Mouse (Mus musculus): ENCODE measurements around the gene Rhox1. TPM values are rescaled to one million over a fixed set of nuclear protein-coding genes. Genes with fewer than 3 reads are reported as not detected.
"Not testable (repeated sequence)": the region's sequence is repeated elsewhere in the genome, so short reads cannot be mapped to it uniquely, and the experiment has no call there.

Gene Rhox1
- total and polyA plus RNA-seq, 2 experiments: not detected

DNA sequence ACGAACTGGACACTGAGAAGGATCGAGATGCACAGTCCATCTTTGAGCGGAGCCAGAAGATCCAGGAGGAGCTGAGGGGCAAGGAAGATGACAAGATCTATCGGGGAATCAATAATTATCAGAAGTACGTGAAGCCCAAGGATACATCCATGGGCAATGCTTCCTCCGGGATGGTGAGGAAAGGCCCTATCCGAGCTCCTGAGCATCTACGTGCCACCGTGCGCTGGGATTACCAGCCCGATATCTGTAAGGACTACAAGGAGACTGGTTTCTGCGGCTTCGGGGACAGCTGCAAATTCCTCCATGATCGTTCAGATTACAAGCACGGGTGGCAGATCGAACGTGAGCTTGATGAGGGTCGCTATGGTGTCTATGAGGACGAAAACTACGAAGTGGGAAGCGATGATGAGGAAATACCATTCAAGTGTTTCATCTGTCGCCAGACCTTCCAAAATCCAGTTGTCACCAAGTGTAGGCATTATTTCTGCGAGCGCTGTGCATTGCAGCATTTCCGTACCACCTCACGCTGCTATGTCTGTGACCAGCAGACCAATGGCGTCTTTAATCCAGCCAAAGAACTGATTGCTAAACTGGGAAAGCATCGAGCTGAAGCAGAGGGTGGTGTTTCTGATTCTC is 30.2 kb downstream of the Rhox1 start:
- peak overlapping the region; percentile 99 for H3K4me3 ChIP-seq (ENCODE audit: insufficient read depth, low read depth, low read length)
- 9% methylated on average over 28 of the region's 28 CpGs for WGBS
- no peak for DNase-seq (ENCODE audit: extremely low read depth, low read depth, low spot score)
- peaks cover 5% of the 10 kb centered on the region for H3K4me1 ChIP-seq (ENCODE audit: control insufficient read depth, insufficient read depth, low read length)
- no peaks in the 10 kb centered on the region for H3K27me3 ChIP-seq (ENCODE audit: control insufficient read depth, insufficient read depth, low read length)
- no peak overlapping the region for H3K27ac ChIP-seq (replicated peaks; ENCODE audit: insufficient read depth, low read depth, low read length)
- TF ChIP-seq CTCF (IDR thresholded peaks at IDR 0.05; ENCODE audit: low read depth, low read length) (no peak), POLR2A (IDR thresholded peaks at IDR 0.05; ENCODE audit: extremely low read depth, insufficient read depth, low read length) (no peak)
- H3K79me2 ChIP-seq (ENCODE audit: control insufficient read depth, insufficient read depth, low read length): no peaks in the 10 kb centered on the region; the same call in 1 of the 2 replicates
- no peaks in the 10 kb centered on the region; the same call in 1 of the 2 replicates for H3K36me3 ChIP-seq (ENCODE audit: control insufficient read depth, insufficient read depth, low read length)
- peak overlapping the region; percentile 78 for H3K9ac ChIP-seq (ENCODE audit: low read depth, low read length)

DNA sequence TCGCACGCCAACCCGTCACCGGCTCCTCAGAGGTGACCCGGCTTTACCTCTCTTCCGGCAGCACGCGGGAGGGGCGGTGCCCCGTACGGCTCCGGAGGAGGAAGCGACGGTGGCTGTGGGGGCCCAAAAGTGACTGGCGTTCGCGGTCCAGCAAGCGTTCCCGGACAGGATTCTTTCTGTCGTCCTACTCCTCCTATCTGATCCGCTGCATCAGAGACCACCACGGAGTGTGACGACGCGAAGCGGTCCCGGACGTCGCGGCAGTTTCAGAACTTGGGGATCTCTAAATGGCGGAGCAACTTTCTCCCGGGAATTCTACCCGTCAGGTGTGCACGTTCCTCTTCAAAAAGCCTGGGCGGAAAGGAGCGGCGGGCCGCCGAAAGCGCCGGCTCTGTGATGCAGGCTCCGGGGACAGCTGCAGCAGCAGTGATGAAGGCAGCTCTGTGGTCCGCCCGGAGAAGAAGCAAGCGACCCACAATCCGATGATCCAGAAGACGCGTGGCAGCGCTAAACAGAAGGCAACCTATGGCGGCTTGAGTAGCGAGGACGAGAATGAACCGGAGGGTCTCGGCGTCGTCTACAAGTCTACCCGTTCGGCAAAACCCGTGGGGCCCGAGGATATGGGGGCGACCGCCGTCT is 30.8 kb downstream of the Rhox1 start, which contains the start of the genes Ndufa1 and Rnf113a1:
Ndufa1 (minus strand) TSS at position 59 of the 639 bp plus-strand sequence.
Rnf113a1 (plus strand) TSS at position 141 of the 639 bp plus-strand sequence.
- TF ChIP-seq POLR2A (IDR thresholded peaks at IDR 0.05; ENCODE audit: extremely low read depth, insufficient read depth, low read length): no peak
- no peak for TF ChIP-seq CTCF (IDR thresholded peaks at IDR 0.05; ENCODE audit: low read depth, low read length)
- no peaks in the 10 kb centered on the region; the same call in 1 of the 2 replicates for H3K36me3 ChIP-seq (ENCODE audit: control insufficient read depth, insufficient read depth, low read length)
- DNase-seq (ENCODE audit: extremely low read depth, low read depth, low spot score): peak; percentile 72
- H3K4me1 ChIP-seq (ENCODE audit: control insufficient read depth, insufficient read depth, low read length): peaks cover 5% of the 10 kb centered on the region
- H3K79me2 ChIP-seq (ENCODE audit: control insufficient read depth, insufficient read depth, low read length): no peaks in the 10 kb centered on the region; the same call in 1 of the 2 replicates
- peak within 1 kb of the TSS; percentile 99 for H3K4me3 ChIP-seq (ENCODE audit: insufficient read depth, low read depth, low read length)
- no peaks in the 10 kb centered on the region for H3K27me3 ChIP-seq (ENCODE audit: control insufficient read depth, insufficient read depth, low read length)
- WGBS: under 1% methylated on average over 63 of the region's 63 CpGs
- peak within 1 kb of the TSS; percentile 46 for H3K27ac ChIP-seq (replicated peaks; ENCODE audit: insufficient read depth, low read depth, low read length)
- H3K9ac ChIP-seq (ENCODE audit: low read depth, low read length): peak within 1 kb of the TSS; percentile 79

DNA sequence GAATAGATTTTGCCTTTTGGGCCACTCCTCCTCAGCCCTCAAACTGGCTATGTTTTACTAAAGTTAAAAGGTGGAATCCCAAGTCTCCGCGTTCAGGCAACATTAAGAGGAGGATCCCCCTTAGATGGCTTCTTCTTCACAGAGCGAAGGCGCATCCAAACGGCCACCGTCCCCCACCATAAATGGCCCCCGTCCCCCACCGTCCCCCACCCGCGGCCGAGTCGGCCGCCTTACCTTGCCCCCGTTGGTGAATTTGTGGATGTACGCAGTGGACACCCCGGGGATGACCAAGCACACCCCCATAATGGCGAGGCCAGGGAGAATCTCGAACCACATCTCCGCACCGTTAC is 31.3 kb downstream of the Rhox1 start:
- TF ChIP-seq POLR2A (IDR thresholded peaks at IDR 0.05; ENCODE audit: extremely low read depth, insufficient read depth, low read length) (no peak), CTCF (IDR thresholded peaks at IDR 0.05; ENCODE audit: low read depth, low read length) (no peak)
- Histone ChIP-seq H3K9ac (ENCODE audit: low read depth, low read length) (peak overlapping the region; percentile 79), H3K79me2 (ENCODE audit: control insufficient read depth, insufficient read depth, low read length) (no peaks in the 10 kb centered on the region; the same call in 1 of the 2 replicates), H3K4me1 (ENCODE audit: control insufficient read depth, insufficient read depth, low read length) (peaks cover 5% of the 10 kb centered on the region), H3K27me3 (ENCODE audit: control insufficient read depth, insufficient read depth, low read length) (no peaks in the 10 kb centered on the region), H3K4me3 (ENCODE audit: insufficient read depth, low read depth, low read length) (peak overlapping the region; percentile 99), H3K36me3 (ENCODE audit: control insufficient read depth, insufficient read depth, low read length) (no peaks in the 10 kb centered on the region; the same call in 1 of the 2 replicates), H3K27ac (replicated peaks; ENCODE audit: insufficient read depth, low read depth, low read length) (peak overlapping the region; percentile 46; the same call in 1 of the 2 replicates)
- no peak for DNase-seq (ENCODE audit: extremely low read depth, low read depth, low spot score)
- 1% methylated on average over 10 of the region's 20 CpGs for WGBS

DNA sequence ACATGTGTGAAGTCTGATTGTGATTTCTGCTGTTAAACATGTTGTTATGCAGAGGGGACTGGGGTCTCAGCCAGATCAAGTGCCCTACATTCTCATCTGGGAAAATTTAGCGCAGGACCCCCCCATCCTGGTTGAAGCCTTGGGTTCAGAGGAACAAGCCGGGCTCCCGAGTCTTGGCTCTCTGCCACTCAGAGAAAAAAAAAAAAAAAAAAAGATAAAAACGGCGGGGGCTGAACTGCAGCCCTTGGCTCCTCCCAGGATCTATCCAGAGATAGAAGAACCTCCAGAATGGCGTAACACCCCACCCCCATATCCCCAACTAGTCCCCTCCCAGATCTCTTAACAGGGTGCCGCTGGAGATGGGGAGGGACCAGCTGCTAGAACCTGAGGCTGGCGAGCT is 37.7 kb downstream of the Rhox1 start:
- WGBS: 51% methylated on average over 8 of the region's 8 CpGs
- not testable (repeated sequence) for H3K27ac ChIP-seq (replicated peaks; ENCODE audit: insufficient read depth, low read depth, low read length); H3K9ac ChIP-seq (ENCODE audit: low read depth, low read length); H3K36me3 ChIP-seq (ENCODE audit: control insufficient read depth, insufficient read depth, low read length); H3K4me1 ChIP-seq (ENCODE audit: control insufficient read depth, insufficient read depth, low read length); H3K27me3 ChIP-seq (ENCODE audit: control insufficient read depth, insufficient read depth, low read length); H3K79me2 ChIP-seq (ENCODE audit: control insufficient read depth, insufficient read depth, low read length); H3K4me3 ChIP-seq (ENCODE audit: insufficient read depth, low read depth, low read length); DNase-seq (ENCODE audit: extremely low read depth, low read depth, low spot score)

DNA sequence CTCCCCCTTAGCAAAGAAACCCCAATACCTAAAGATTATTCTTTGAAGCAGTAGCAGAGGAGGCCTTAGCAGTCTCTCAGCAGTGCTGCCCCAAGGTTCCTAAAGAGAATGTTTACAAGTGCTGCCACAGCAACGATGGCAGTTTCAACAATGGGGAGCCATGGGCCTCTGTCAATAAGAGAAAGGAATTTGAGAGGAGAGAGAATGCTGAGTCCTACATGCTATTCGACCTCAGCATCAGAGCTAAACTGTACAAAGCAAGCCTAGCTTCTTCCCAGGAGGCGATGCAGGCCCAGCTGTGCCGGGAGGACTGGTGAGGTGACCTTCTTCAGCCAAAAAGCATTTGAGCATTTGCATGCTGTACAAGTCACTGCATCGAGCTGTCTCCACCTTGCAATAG is 53.3 kb downstream of the Rhox1 start, which contains the start of gene Akap14:
Akap14 (minus strand) TSS at position 101 of the 400 bp plus-strand sequence.
- TF ChIP-seq POLR2A (IDR thresholded peaks at IDR 0.05; ENCODE audit: extremely low read depth, insufficient read depth, low read length): no peak
- H3K27ac ChIP-seq (replicated peaks; ENCODE audit: insufficient read depth, low read depth, low read length): no peak within 1 kb of the TSS
- no peaks in the 10 kb centered on the region for H3K4me1 ChIP-seq (ENCODE audit: control insufficient read depth, insufficient read depth, low read length)
- no peaks in the 10 kb centered on the region for H3K36me3 ChIP-seq (ENCODE audit: control insufficient read depth, insufficient read depth, low read length)
- WGBS: 52% methylated on average over 5 of the region's 5 CpGs
- no peaks in the 10 kb centered on the region for H3K27me3 ChIP-seq (ENCODE audit: control insufficient read depth, insufficient read depth, low read length)
- DNase-seq (ENCODE audit: extremely low read depth, low read depth, low spot score): no peak
- no peak within 1 kb of the TSS for H3K9ac ChIP-seq (ENCODE audit: low read depth, low read length)
- no peak within 1 kb of the TSS for H3K4me3 ChIP-seq (ENCODE audit: insufficient read depth, low read depth, low read length)
- no peaks in the 10 kb centered on the region for H3K79me2 ChIP-seq (ENCODE audit: control insufficient read depth, insufficient read depth, low read length)

DNA sequence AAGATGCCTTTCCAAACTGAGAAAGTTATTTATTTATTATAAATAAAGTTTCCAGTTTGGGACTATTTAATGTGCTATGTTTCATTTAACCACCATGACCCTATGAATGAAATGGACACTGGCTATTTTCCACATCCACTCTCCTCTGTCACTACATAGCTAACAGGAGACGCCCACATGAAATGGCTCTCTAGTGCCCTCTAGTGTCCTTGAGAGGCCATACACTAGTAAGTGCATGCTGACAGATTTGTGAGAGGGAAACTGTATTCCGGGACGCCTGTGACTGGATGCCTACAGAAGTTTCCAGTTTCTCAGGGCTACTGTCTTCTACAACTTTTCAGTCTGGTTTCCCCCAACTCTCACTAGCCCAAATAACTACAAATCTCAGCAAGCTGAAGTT is 55.0 kb downstream of the Rhox1 start:
- TF ChIP-seq CTCF (IDR thresholded peaks at IDR 0.05; ENCODE audit: low read depth, low read length) (peak; percentile 45), POLR2A (IDR thresholded peaks at IDR 0.05; ENCODE audit: extremely low read depth, insufficient read depth, low read length) (no peak)
- Histone ChIP-seq H3K27ac (replicated peaks; ENCODE audit: insufficient read depth, low read depth, low read length) (no peak overlapping the region), H3K36me3 (ENCODE audit: control insufficient read depth, insufficient read depth, low read length) (no peaks in the 10 kb centered on the region), H3K27me3 (ENCODE audit: control insufficient read depth, insufficient read depth, low read length) (no peaks in the 10 kb centered on the region), H3K4me3 (ENCODE audit: insufficient read depth, low read depth, low read length) (no peak overlapping the region), H3K4me1 (ENCODE audit: control insufficient read depth, insufficient read depth, low read length) (no peaks in the 10 kb centered on the region), H3K79me2 (ENCODE audit: control insufficient read depth, insufficient read depth, low read length) (no peaks in the 10 kb centered on the region), H3K9ac (ENCODE audit: low read depth, low read length) (no peak overlapping the region)
- peak; percentile 49 for DNase-seq (ENCODE audit: extremely low read depth, low read depth, low spot score)
- WGBS: 9% methylated on average over 3 of the region's 3 CpGs

Other genes starting within 250 kb of the Rhox1 start
- 0.55 and 1.9 TPM in 2 replicates for gene Sept6, start 230.5 kb downstream of the Rhox1 start, total RNA-seq (2014; rRNA removed)
- gene Sept6, start 230.5 kb downstream of the Rhox1 start, polyA plus RNA-seq (2012; rRNA removed): 1.1 and 1.2 TPM in 2 replicates
- not detected in 2 replicates for gene Sowahd, start 173.4 kb downstream of the Rhox1 start, total RNA-seq (2014; rRNA removed)
- not detected in 2 replicates for gene Sowahd, start 173.4 kb downstream of the Rhox1 start, polyA plus RNA-seq (2012; rRNA removed)
- gene Rpl39, start 136.9 kb downstream of the Rhox1 start, total RNA-seq (2014; rRNA removed): 175 and 207 TPM in 2 replicates
- 35.1 and 37.0 TPM in 2 replicates for gene Rpl39, start 136.9 kb downstream of the Rhox1 start, polyA plus RNA-seq (2012; rRNA removed)
- 4.6 and 5.7 TPM in 2 replicates for gene Upf3b, start 111.9 kb downstream of the Rhox1 start, total RNA-seq (2014; rRNA removed)
- gene Upf3b, start 111.9 kb downstream of the Rhox1 start, polyA plus RNA-seq (2012; rRNA removed): 1.4 and 2.2 TPM in 2 replicates
- gene Nkap, start 95.5 kb downstream of the Rhox1 start, total RNA-seq (2014; rRNA removed): 4.3 and 5.0 TPM in 2 replicates
- gene Nkap, start 95.5 kb downstream of the Rhox1 start, polyA plus RNA-seq (2012; rRNA removed): 0.97 and 1.1 TPM in 2 replicates
- not detected in 2 replicates for gene Akap14, start 53.4 kb downstream of the Rhox1 start, total RNA-seq (2014; rRNA removed)
- gene Akap14, start 53.4 kb downstream of the Rhox1 start, polyA plus RNA-seq (2012; rRNA removed): not detected in 2 replicates
- gene Ndufa1, start 31.1 kb downstream of the Rhox1 start, total RNA-seq (2014; rRNA removed): 297 and 311 TPM in 2 replicates
- gene Ndufa1, start 31.1 kb downstream of the Rhox1 start, polyA plus RNA-seq (2012; rRNA removed): 260 and 276 TPM in 2 replicates
- 0.87 and 1.1 TPM in 2 replicates for gene Rnf113a1, start 31.0 kb downstream of the Rhox1 start, total RNA-seq (2014; rRNA removed)
- gene Rnf113a1, start 31.0 kb downstream of the Rhox1 start, polyA plus RNA-seq (2012; rRNA removed): 1.4 and 1.7 TPM in 2 replicates
- gene Gm9, start 11.2 kb downstream of the Rhox1 start, total RNA-seq (2014; rRNA removed): not detected in 2 replicates
- gene Gm9, start 11.2 kb downstream of the Rhox1 start, polyA plus RNA-seq (2012; rRNA removed): not detected in 2 replicates
- not detected in 2 replicates for gene Rhox2a, start 22.7 kb upstream of the Rhox1 start, total RNA-seq (2014; rRNA removed)
- not detected in 2 replicates for gene Rhox2a, start 22.7 kb upstream of the Rhox1 start, polyA plus RNA-seq (2012; rRNA removed)
- not detected in 2 replicates for gene Rhox3a, start 27.7 kb upstream of the Rhox1 start, total RNA-seq (2014; rRNA removed)
- gene Rhox3a, start 27.7 kb upstream of the Rhox1 start, polyA plus RNA-seq (2012; rRNA removed): not detected in 2 replicates
- not detected in 2 replicates for gene Rhox4a, start 43.1 kb upstream of the Rhox1 start, total RNA-seq (2014; rRNA removed)
- gene Rhox4a, start 43.1 kb upstream of the Rhox1 start, polyA plus RNA-seq (2012; rRNA removed): not detected in 2 replicates
- gene Rhox3a2, start 157.8 kb upstream of the Rhox1 start, total RNA-seq (2014; rRNA removed): not detected in 2 replicates
- not detected in 2 replicates for gene Rhox3a2, start 157.8 kb upstream of the Rhox1 start, polyA plus RNA-seq (2012; rRNA removed)
- gene Rhox4a2, start 168.6 kb upstream of the Rhox1 start, total RNA-seq (2014; rRNA removed): not detected in 2 replicates
- gene Rhox4a2, start 168.6 kb upstream of the Rhox1 start, polyA plus RNA-seq (2012; rRNA removed): not detected in 2 replicates
- not detected in 2 replicates for gene Rhox2b, start 189.8 kb upstream of the Rhox1 start, total RNA-seq (2014; rRNA removed)
- gene Rhox2b, start 189.8 kb upstream of the Rhox1 start, polyA plus RNA-seq (2012; rRNA removed): not detected in 2 replicates
- gene Rhox4b, start 210.2 kb upstream of the Rhox1 start, total RNA-seq (2014; rRNA removed): not detected in 2 replicates
- gene Rhox4b, start 210.2 kb upstream of the Rhox1 start, polyA plus RNA-seq (2012; rRNA removed): not detected in 2 replicates
- not detected in 2 replicates for gene Rhox2c, start 231.4 kb upstream of the Rhox1 start, total RNA-seq (2014; rRNA removed)
- gene Rhox2c, start 231.4 kb upstream of the Rhox1 start, polyA plus RNA-seq (2012; rRNA removed): not detected in 2 replicates
- gene Rhox3c, start 236.3 kb upstream of the Rhox1 start, total RNA-seq (2014; rRNA removed): not detected in 2 replicates
- gene Rhox3c, start 236.3 kb upstream of the Rhox1 start, polyA plus RNA-seq (2012; rRNA removed): not detected in 2 replicates